Mouse (Mus musculus) ES-Bruce4 (cell line): ENCODE results near the gene 2210016F16Rik.

Experiments
- CTCF ChIP-seq: IDR thresholded peaks from one replicate; pipeline ENCODE4 v1.8.1; 2011; ENCODE audit warnings: low read depth, low read length
- EP300 ChIP-seq: IDR thresholded peaks from 2 replicates; pipeline ENCODE4 v1.6.1; 2011; ENCODE audit warnings: low read depth, low read length; ENCODE audit not compliant: insufficient read depth
- POLR2A ChIP-seq: IDR thresholded peaks from one replicate; pipeline ENCODE4 v1.8.1; 2011; ENCODE audit warnings: low read length; ENCODE audit not compliant: insufficient read depth

GRCm38 (mm10) chr13:58368835-58369234, 16.2 kb downstream of the 2210016F16Rik start:
- TF ChIP-seq CTCF, result no peak
- no peak for TF ChIP-seq POLR2A
- no peak for TF ChIP-seq EP300
